ENCODE assay signal across 9 mouse cellular contexts in genomic region chr3:146501601-146502123, GRCm38 (mm10). TPM values are rescaled to one million over a fixed set of nuclear protein-coding genes. Genes with fewer than 3 reads are reported as not detected.
DNase-seq lines count a peak whose midpoint lies in the region; ATAC-seq and TF ChIP-seq lines count a peak whose summit lies in the region.
"Had no signal": no experiment of that assay in that cellular context is flagged by ENCODE, and none has a peak within 500 bp of the region (broad histone marks: within the 10 kb centered on the region; RNA-seq: fewer than 3 reads in every experiment).

No protein-coding gene starts in this region.

- peaks cover 19% of the 10 kb centered on the region for H3K4me1 ChIP-seq in heart, postnatal 0 days (ENCODE audit: control insufficient read depth, insufficient read depth)
- H3K4me1 ChIP-seq in hindbrain, embryonic 13.5 days (replicated peaks), result peaks cover 29% of the 10 kb centered on the region
- H3K4me1 ChIP-seq in midbrain, embryonic 12.5 days, result peaks cover 21% of the 10 kb centered on the region

- peaks cover 21% of the 10 kb centered on the region for H3K36me3 ChIP-seq in heart, postnatal 0 days (replicated peaks; ENCODE audit: control insufficient read depth, insufficient read depth, low read length)
- peaks cover 20% of the 10 kb centered on the region for H3K36me3 ChIP-seq in hindbrain, embryonic 13.5 days
- peaks cover 27% of the 10 kb centered on the region for H3K36me3 ChIP-seq in midbrain, embryonic 12.5 days

- no peaks in the 10 kb centered on the region for H3K9me3 ChIP-seq in heart, postnatal 0 days (replicated peaks; ENCODE audit: control insufficient read depth, low read length)
- H3K9me3 ChIP-seq in hindbrain, embryonic 13.5 days, result no peaks in the 10 kb centered on the region
- H3K9me3 ChIP-seq in midbrain, embryonic 12.5 days, result no peaks in the 10 kb centered on the region

- H3K4me3 ChIP-seq in heart, postnatal 0 days (ENCODE audit: low read depth, low read length), result peak overlapping the region; percentile 91
- H3K4me3 ChIP-seq in hindbrain, embryonic 13.5 days, result peak overlapping the region; percentile 79
- H3K4me3 ChIP-seq in midbrain, embryonic 12.5 days, result peak overlapping the region; percentile 84

- no peak for DNase-seq in heart, postnatal 0 days (ENCODE audit: low spot score)
- DNase-seq in heart, adult 9 months (ENCODE audit: low spot score in 2 of 2), result no peak
- peak; percentile 29 for DNase-seq in NIH3T3 (ENCODE audit: low read depth)
- DNase-seq in left cerebral cortex, postnatal 10 days (ENCODE audit: extremely low spot score in 1 of 2, low spot score in 2 of 2), result no peak
- no peak for DNase-seq in thymus, postnatal 10 days (ENCODE audit: low spot score in 2 of 2)
- DNase-seq in retina, postnatal 1 day, result no peak

- intact Hi-C loops in left cerebral cortex, postnatal 10 days (cut with DNase I), result loop anchor here (5.0 kb wide), 1 partner anchor 49 kb away; no protein-coding TSS in a partner anchor

- no peak for TF ChIP-seq EP300 in heart, postnatal 0 days (IDR thresholded peaks at IDR 0.05; ENCODE audit: low read depth)

- peak overlapping the region; percentile 86 for H3K4me2 ChIP-seq in heart, postnatal 0 days (ENCODE audit: low read depth, low read length)
- peak overlapping the region; percentile 70 for H3K4me2 ChIP-seq in hindbrain, embryonic 13.5 days
- peak overlapping the region; percentile 54 for H3K4me2 ChIP-seq in midbrain, embryonic 12.5 days (replicated peaks)

- 26% methylated on average over 5 of the region's 5 CpGs for WGBS in heart, postnatal 0 days
- WGBS in hindbrain, embryonic 13.5 days, result 60% methylated on average over 5 of the region's 5 CpGs
- 61% methylated on average over 5 of the region's 5 CpGs for WGBS in midbrain, embryonic 12.5 days

- 0 out of 2 replicates have a peak overlapping the region, but pooled peaks have one; percentile 40 for H3K27ac ChIP-seq in heart, postnatal 0 days (ENCODE audit: low read depth)
- H3K27ac ChIP-seq in hindbrain, embryonic 13.5 days, result no peak overlapping the region
- H3K27ac ChIP-seq in midbrain, embryonic 12.5 days (replicated peaks), result no peak overlapping the region

- TF ChIP-seq CTCF in heart, postnatal 0 days (IDR thresholded peaks at IDR 0.05; ENCODE audit: low read depth), result no peak

- H3K9ac ChIP-seq in heart, postnatal 0 days (replicated peaks; ENCODE audit: low read depth, low read length), result peak overlapping the region; percentile 94
- H3K9ac ChIP-seq in hindbrain, embryonic 13.5 days, result peak overlapping the region; percentile 40; the same call in 1 of the 2 replicates
- H3K9ac ChIP-seq in midbrain, embryonic 12.5 days (replicated peaks), result no peak overlapping the region; the same call in 1 of the 2 replicates

- H3K27me3 ChIP-seq in heart, postnatal 0 days (ENCODE audit: control insufficient read depth, insufficient read depth, low read length), result no peaks in the 10 kb centered on the region
- H3K27me3 ChIP-seq in hindbrain, embryonic 13.5 days, result no peaks in the 10 kb centered on the region
- H3K27me3 ChIP-seq in midbrain, embryonic 12.5 days, result no peaks in the 10 kb centered on the region; the same call in 1 of the 2 replicates
- H3K27me3 ChIP-seq: Patski had no signal

- no peak for ATAC-seq in heart, postnatal 0 days (ENCODE audit: insufficient read depth, low read depth)
- ATAC-seq in hindbrain, embryonic 13.5 days (ENCODE audit: low FRiP score), result no peak
- ATAC-seq in midbrain, embryonic 12.5 days (ENCODE audit: low FRiP score, low read depth), result no peak
- ATAC-seq: Patski had no signal

RNA-seq across cellular contexts. Expression of gene Gng5, which starts 2.1 kb away (rescaled TPM):
- 349 and 380 TPM in 2 replicates for total RNA-seq in heart, postnatal 0 days (2014; rRNA removed; ENCODE audit: low replicate concordance)
- 1,164 and 1,272 TPM in 2 replicates for polyA plus RNA-seq in heart, postnatal 0 days (2015; fragmentation: Nextera tagmentation; extraction: Ambion mirVana)
- polyA plus RNA-seq in hindbrain, embryonic 13.5 days (2015; fragmentation: Nextera tagmentation; extraction: Ambion mirVana), result 565 TPM in 2 replicates
- polyA plus RNA-seq in midbrain, embryonic 12.5 days (2016; fragmentation: Nextera tagmentation; extraction: Ambion mirVana), result 910 and 914 TPM in 2 replicates
- total RNA-seq in left cerebral cortex, postnatal 10 days (2021), result 10 to 100 TPM; 49.6 to 51.3 TPM

RNA-seq across cellular contexts. Expression of gene Spata1, which starts 2.1 kb away (rescaled TPM):
- total RNA-seq in heart, postnatal 0 days (2014; rRNA removed; ENCODE audit: low replicate concordance), result 0.23 and 0.81 TPM in 2 replicates
- polyA plus RNA-seq in heart, postnatal 0 days (2015; fragmentation: Nextera tagmentation; extraction: Ambion mirVana), result 4.1 and 4.4 TPM in 2 replicates
- 6.4 and 7.5 TPM in 2 replicates for polyA plus RNA-seq in hindbrain, embryonic 13.5 days (2015; fragmentation: Nextera tagmentation; extraction: Ambion mirVana)
- polyA plus RNA-seq in midbrain, embryonic 12.5 days (2016; fragmentation: Nextera tagmentation; extraction: Ambion mirVana), result 8.0 and 8.2 TPM in 2 replicates
- 1 to 10 TPM; 4.6 to 9.0 TPM for total RNA-seq in left cerebral cortex, postnatal 10 days (2021)

RNA-seq across cellular contexts. Expression of gene Rpf1, which starts 19.6 kb away (rescaled TPM):
- total RNA-seq in heart, postnatal 0 days (2014; rRNA removed; ENCODE audit: low replicate concordance), result 17.0 and 17.8 TPM in 2 replicates
- polyA plus RNA-seq in heart, postnatal 0 days (2015; fragmentation: Nextera tagmentation; extraction: Ambion mirVana), result 27.3 and 30.7 TPM in 2 replicates
- polyA plus RNA-seq in hindbrain, embryonic 13.5 days (2015; fragmentation: Nextera tagmentation; extraction: Ambion mirVana), result 48.9 and 49.6 TPM in 2 replicates
- polyA plus RNA-seq in midbrain, embryonic 12.5 days (2016; fragmentation: Nextera tagmentation; extraction: Ambion mirVana), result 69.6 and 71.6 TPM in 2 replicates
- total RNA-seq in left cerebral cortex, postnatal 10 days (2021), result 10 to 100 TPM; 14.6 to 15.3 TPM

RNA-seq across cellular contexts. Expression of gene Ctbs, which starts 52.1 kb away (rescaled TPM):
- 4.2 and 11.4 TPM in 2 replicates for total RNA-seq in heart, postnatal 0 days (2014; rRNA removed; ENCODE audit: low replicate concordance)
- polyA plus RNA-seq in heart, postnatal 0 days (2015; fragmentation: Nextera tagmentation; extraction: Ambion mirVana), result 6.6 and 7.4 TPM in 2 replicates
- 4.6 and 5.1 TPM in 2 replicates for polyA plus RNA-seq in hindbrain, embryonic 13.5 days (2015; fragmentation: Nextera tagmentation; extraction: Ambion mirVana)
- polyA plus RNA-seq in midbrain, embryonic 12.5 days (2016; fragmentation: Nextera tagmentation; extraction: Ambion mirVana), result 5.6 and 5.7 TPM in 2 replicates
- 1 to 10 TPM; 6.4 to 6.8 TPM for total RNA-seq in left cerebral cortex, postnatal 10 days (2021)
